Mouse (Mus musculus) hindbrain, embryonic 10.5 days (tissue): Measurements from ENCODE around the gene Pet100. TPM values are rescaled to one million over a fixed set of nuclear protein-coding genes. Genes with fewer than 3 reads are reported as not detected.
"Not testable (repeated sequence)": the region's sequence is repeated elsewhere in the genome, so short reads cannot be mapped to it uniquely, and the experiment has no call there.

Source experiments
- DNase-seq: peaks from one replicate; pipeline ENCODE4 v3.0.0-alpha.2; 2017; ENCODE audit warnings: low spot score
- H3K27ac ChIP-seq: fragments of 300-500 bp; sonication (generic); 2 replicates; pipeline ENCODE4 v1.5.1; 2016; ENCODE audit warnings: mild to moderate bottlenecking, moderate library complexity
- H3K27me3 ChIP-seq: fragments of 300-500 bp; sonication (generic); 2 replicates; pipeline ENCODE4 v1.6.1; 2016; ENCODE audit warnings: mild to moderate bottlenecking; ENCODE audit not compliant: poor library complexity, insufficient read depth, severe bottlenecking
- H3K36me3 ChIP-seq: fragments of 300-500 bp; sonication (generic); 2 replicates; pipeline ENCODE4 v1.6.1; 2016; ENCODE audit warnings: mild to moderate bottlenecking, moderate library complexity
- H3K4me1 ChIP-seq: fragments of 300-500 bp; sonication (generic); replicated peaks from 2 replicates; pipeline ENCODE4 v1.6.1; 2016; ENCODE audit warnings: mild to moderate bottlenecking
- H3K4me3 ChIP-seq: fragments of 300-500 bp; sonication (generic); 2 replicates; pipeline ENCODE4 v1.5.1; 2016; ENCODE audit warnings: mild to moderate bottlenecking, moderate library complexity
- H3K9me3 ChIP-seq: fragments of 300-500 bp; sonication (generic); 2 replicates; pipeline ENCODE4 v1.6.1; 2016; ENCODE audit warnings: mild to moderate bottlenecking, moderate library complexity
- WGBS: fragments of 180-500 bp; shearing (Covaris S2); methylation state at CpG from one replicate; pipeline ENCODE4 v1.1.7; 2016; 5-methylcytosine and 5-hydroxymethylcytosine counted together
- polyA plus RNA-seq: library from polyadenylated mRNA; unstranded; fragments of >200 nt; fragmentation: Nextera tagmentation; extraction: Ambion mirVana; gene quantifications from 2 replicates; pipeline ENCODE4 v1.2.1, GENCODE M21; 2016

Pet100 gene
- polyA plus RNA-seq = 97.8 and 115 TPM in 2 replicates

DNA sequence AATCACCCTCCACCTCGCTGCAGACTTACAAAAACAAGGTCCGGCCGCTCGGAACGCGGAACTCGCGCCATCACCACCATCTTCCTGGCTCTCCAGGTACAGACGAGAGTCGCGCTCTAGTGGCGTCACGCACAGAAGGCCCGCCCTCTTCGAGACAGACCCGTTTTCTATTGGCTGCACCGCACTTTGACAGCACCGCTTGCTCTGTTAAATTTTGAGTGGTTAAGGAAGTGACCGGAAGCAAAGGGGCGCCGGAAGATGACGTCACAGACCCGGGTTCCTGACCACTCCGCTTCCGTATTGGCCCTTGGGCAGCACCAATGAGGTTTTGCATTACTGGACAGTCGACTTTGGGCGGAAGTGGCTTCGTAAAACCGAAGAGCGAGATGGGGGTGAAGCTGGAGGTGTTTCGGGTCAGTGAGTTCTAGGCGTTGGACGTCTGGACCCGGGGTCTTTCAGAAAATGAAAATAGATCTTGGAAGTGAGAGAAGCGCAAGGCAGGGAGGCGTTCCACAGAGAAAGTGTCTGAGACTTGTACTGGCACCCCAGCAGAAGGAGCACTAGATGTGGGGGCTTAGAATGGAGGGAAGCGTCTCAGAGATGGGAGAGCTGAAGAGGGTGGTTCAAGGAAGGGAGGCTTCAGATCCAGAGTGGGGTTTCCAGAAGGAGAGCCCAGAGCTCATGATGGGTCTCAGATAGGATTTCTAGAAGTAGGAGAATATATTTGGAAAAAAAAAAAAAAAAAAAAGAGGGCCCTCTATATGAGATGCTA, at the start of gene Pet100, which contains the start of gene Xab2:
TSS of gene Pet100 (plus strand) at position 350 of the 772 bp plus-strand sequence.
TSS of gene Xab2 (minus strand) at position 118 of the 772 bp plus-strand sequence.
- H3K9me3 ChIP-seq = no peaks in the 10 kb centered on the region
- no peaks in the 10 kb centered on the region for H3K27me3 ChIP-seq
- H3K27ac ChIP-seq = peak within 1 kb of the TSS; percentile 85
- peak within 1 kb of the TSS; percentile 93 for H3K4me3 ChIP-seq
- WGBS = under 1% methylated on average over 37 of the region's 37 CpGs
- H3K36me3 ChIP-seq = peaks cover 24% of the 10 kb centered on the region
- peaks cover 23% of the 10 kb centered on the region for H3K4me1 ChIP-seq
- DNase-seq = peak; percentile 100

DNA sequence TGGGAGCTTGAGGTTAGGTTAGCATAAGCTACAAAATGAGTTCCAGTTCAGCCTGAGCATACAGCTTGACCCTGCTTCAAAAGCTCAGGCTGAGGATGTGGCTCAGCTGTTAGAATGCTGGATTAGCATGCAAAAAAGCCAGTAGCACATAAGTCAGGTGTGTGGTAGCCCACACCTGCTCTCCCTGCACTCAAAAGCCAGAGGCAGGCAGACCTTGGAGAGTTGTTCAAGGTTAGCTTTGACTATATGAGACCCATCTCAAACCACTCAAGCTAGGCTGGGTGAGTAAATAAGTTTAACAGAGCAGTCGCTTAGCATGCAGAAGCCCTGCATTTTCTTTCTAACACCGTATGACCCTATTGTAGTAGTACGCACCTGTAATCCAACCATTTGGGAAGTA, 46.8 kb upstream of the Pet100 start:
- no peak for DNase-seq
- Histone ChIP-seq H3K27me3 (no peaks in the 10 kb centered on the region), H3K4me3 (no peak overlapping the region), H3K36me3 (0 out of 2 replicates have a peak, but pooled peaks cover 4% of the 10 kb centered on the region), H3K27ac (no peak overlapping the region), H3K9me3 (no peaks in the 10 kb centered on the region), H3K4me1 (no peaks in the 10 kb centered on the region)
- 93% methylated on average over 3 of the region's 3 CpGs for WGBS

- Histone ChIP-seq H3K27me3 (no peaks in the 10 kb centered on the region), H3K4me3 (no peak overlapping the region), H3K9me3 (no peaks in the 10 kb centered on the region), H3K27ac (no peak overlapping the region), H3K36me3 (no peaks in the 10 kb centered on the region), H3K4me1 (no peaks in the 10 kb centered on the region)
- DNase-seq = no peak
- WGBS = 80% methylated on average over 15 of the region's 15 CpGs
Measured at GRCm38 (mm10) chr8:3576211-3576960, 45.0 kb upstream of the Pet100 start.

GRCm38 (mm10) chr8:3579390-3580364, 41.7 kb upstream of the Pet100 start:
- Histone ChIP-seq H3K27me3 (no peaks in the 10 kb centered on the region), H3K27ac (no peak overlapping the region; the same call in 1 of the 2 replicates), H3K4me1 (no peaks in the 10 kb centered on the region), H3K4me3 (no peak overlapping the region), H3K36me3 (no peaks in the 10 kb centered on the region), H3K9me3 (no peaks in the 10 kb centered on the region)
- no peak for DNase-seq
- WGBS = 82% methylated on average over 9 of the region's 9 CpGs

DNA sequence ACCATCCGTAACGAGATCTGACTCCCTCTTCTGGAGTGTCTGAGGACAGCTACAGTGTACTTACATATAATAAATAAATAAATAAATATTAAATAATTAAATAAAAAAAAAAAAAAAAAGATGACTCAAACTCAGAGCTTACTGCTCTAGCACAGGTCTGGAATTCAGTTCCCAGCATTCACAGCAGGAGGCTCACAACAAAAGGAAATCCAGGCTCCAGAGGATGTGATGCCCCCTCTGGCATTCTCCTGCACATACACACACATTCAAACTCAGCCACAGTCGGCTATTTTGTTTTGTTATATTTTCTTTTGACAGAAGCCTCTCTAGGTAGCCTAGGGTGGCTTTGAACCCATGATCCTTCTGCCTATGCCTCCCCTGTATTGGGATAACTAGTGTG, 39.4 kb upstream of the Pet100 start:
- not testable (repeated sequence) for H3K4me1 ChIP-seq, DNase-seq, H3K36me3 ChIP-seq, H3K27me3 ChIP-seq, H3K4me3 ChIP-seq, H3K27ac ChIP-seq, H3K9me3 ChIP-seq
- 92% methylated on average over 3 of the region's 3 CpGs for WGBS

DNA sequence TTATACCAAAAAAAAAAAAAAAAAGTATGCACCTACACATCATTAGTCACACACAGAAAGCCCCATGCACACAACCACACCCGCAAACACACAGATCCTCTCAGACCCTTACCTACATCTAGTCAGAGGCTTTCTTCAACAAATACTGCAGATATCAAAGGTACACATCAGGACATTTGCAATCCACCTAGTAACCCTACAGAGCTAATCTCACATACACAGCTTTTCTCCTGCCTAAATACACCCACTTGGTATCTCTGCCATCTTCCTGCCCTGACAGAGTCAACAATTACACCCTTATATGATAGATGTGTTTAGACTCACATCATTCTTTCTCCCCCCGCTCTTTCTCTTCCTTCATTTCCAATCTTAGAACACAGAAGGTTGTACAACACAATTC, 34.9 kb upstream of the Pet100 start:
- no peaks in the 10 kb centered on the region for H3K9me3 ChIP-seq
- H3K4me3 ChIP-seq = no peak overlapping the region
- H3K27ac ChIP-seq = no peak overlapping the region
- no peaks in the 10 kb centered on the region for H3K36me3 ChIP-seq
- 91% methylated on average over 2 of the region's 2 CpGs for WGBS
- peaks cover 16% of the 10 kb centered on the region for H3K27me3 ChIP-seq
- peaks cover 14% of the 10 kb centered on the region for H3K4me1 ChIP-seq
- DNase-seq = no peak

- peaks cover 14% of the 10 kb centered on the region for H3K4me1 ChIP-seq
- 4% methylated on average over 7 of the region's 7 CpGs for WGBS
- H3K27me3 ChIP-seq = peaks cover 16% of the 10 kb centered on the region
- peak within 1 kb of the TSS; percentile 88 for H3K27ac ChIP-seq
- H3K4me3 ChIP-seq = peak within 1 kb of the TSS; percentile 70
- H3K9me3 ChIP-seq = no peaks in the 10 kb centered on the region
- DNase-seq = no peak
- H3K36me3 ChIP-seq = no peaks in the 10 kb centered on the region
Measured at GRCm38 (mm10) chr8:3586993-3587390, 34.4 kb upstream of the Pet100 start, which contains the start of gene Camsap3. Gene Camsap3 (plus strand): TSS chr8:3587293.

- WGBS = under 1% methylated on average over 77 of the region's 77 CpGs
- peak overlapping the region; percentile 88 for H3K27ac ChIP-seq
- H3K36me3 ChIP-seq = no peaks in the 10 kb centered on the region
- peak overlapping the region; percentile 70 for H3K4me3 ChIP-seq
- peaks cover 14% of the 10 kb centered on the region for H3K4me1 ChIP-seq
- DNase-seq = peak; percentile 72
- H3K9me3 ChIP-seq = no peaks in the 10 kb centered on the region
- peaks cover 16% of the 10 kb centered on the region for H3K27me3 ChIP-seq
Measured at GRCm38 (mm10) chr8:3587391-3588257, 33.7 kb upstream of the Pet100 start.

DNA sequence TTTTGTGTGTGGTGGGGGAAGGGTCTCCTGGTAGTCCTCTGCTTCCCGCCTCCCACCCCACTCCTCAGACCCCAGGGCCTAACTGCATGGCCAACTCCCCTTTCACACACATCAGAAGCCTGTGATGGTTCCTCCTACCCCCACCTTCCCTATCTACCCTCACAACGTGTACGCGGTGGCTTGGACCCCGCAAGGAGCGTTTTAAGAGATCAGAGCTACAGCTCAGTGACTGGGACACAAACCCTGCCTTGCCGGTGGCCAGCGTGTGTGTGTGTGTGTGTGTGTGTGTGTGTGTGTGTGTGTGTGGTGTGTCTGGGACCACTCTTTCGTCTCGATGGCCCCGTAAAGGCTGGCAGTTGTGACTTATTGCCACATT, 33.1 kb upstream of the Pet100 start:
- H3K4me1 ChIP-seq = peaks cover 14% of the 10 kb centered on the region
- no peaks in the 10 kb centered on the region for H3K9me3 ChIP-seq
- peak overlapping the region; percentile 70 for H3K4me3 ChIP-seq
- H3K27ac ChIP-seq = peak overlapping the region; percentile 88
- whole genome bisulfite sequencing = 2% methylated on average over 11 of the region's 11 CpGs
- no peaks in the 10 kb centered on the region for H3K36me3 ChIP-seq
- peak; percentile 42 for DNase-seq
- peaks cover 16% of the 10 kb centered on the region for H3K27me3 ChIP-seq

DNA sequence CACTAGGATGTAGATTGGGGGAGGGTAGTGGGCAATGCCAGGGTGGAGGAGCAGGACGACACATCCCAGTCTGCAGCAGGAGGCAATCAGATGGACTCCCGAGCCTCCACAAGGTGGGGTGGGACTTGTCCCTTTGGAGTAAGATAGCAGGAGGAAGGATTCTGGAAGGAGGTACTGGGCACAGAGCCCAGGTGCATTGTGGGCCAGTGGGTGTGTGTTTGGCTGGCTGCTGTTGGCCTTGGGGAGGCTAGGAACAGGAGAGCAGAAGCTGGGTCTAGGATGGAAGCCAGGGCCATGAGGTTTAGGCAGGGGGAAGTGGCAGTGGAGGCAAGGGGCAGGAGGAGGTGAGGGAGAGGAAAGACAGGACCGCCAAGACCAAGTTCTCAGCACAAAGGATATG, 27.9 kb upstream of the Pet100 start:
- WGBS = 86% methylated on average over 3 of the region's 3 CpGs
- Histone ChIP-seq H3K27me3 (no peaks in the 10 kb centered on the region), H3K9me3 (no peaks in the 10 kb centered on the region), H3K4me3 (no peak overlapping the region), H3K4me1 (peaks cover 7% of the 10 kb centered on the region), H3K36me3 (peaks cover 9% of the 10 kb centered on the region), H3K27ac (no peak overlapping the region)
- DNase-seq = no peak

DNA sequence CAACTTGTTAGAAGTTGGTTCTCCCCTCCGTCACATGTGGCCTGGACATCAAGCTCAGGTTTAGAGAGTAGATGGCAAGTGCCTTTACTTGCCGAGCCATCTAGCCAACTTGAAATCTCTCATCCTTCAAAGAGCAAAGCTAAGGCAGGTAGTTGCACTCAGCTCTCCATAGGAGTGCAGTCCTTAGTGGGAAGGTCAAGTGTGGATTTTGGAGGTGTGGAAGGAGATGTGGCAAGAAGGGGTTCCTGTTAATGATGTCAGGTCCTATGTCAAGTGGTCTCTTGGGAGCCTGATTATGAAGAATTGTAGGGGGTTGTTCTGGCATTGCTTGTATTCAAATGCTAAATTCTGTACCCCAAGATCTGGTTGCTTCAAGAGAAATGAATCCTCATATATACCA, 26.9 kb upstream of the Pet100 start:
- peaks cover 19% of the 10 kb centered on the region for H3K36me3 ChIP-seq
- H3K9me3 ChIP-seq = no peaks in the 10 kb centered on the region
- no peak overlapping the region for H3K4me3 ChIP-seq
- WGBS = 90% methylated on average over 2 of the region's 2 CpGs
- no peak for DNase-seq
- H3K27ac ChIP-seq = no peak overlapping the region
- H3K27me3 ChIP-seq = no peaks in the 10 kb centered on the region
- H3K4me1 ChIP-seq = no peaks in the 10 kb centered on the region
